Mouse (Mus musculus) CH12.LX (cell line): ENCODE measurements around the gene Mettl23. TPM values are rescaled to one million over a fixed set of nuclear protein-coding genes. Genes with fewer than 3 reads are reported as not detected.

Experiments used
- DNase-seq: peaks from one replicate; pipeline ENCODE4 v3.0.0-alpha.2; 2013; ENCODE audit errors: extremely low read depth
- H3K27ac ChIP-seq: 2 replicates; pipeline ENCODE4 v1.5.1; 2012; ENCODE audit warnings: low read depth, mild to moderate bottlenecking, control low read depth, moderate library complexity; ENCODE audit not compliant: insufficient read depth
- H3K27me3 ChIP-seq: replicated peaks from 2 replicates; pipeline ENCODE3; 2012; ENCODE audit warnings: inconsistent platforms
- H3K36me3 ChIP-seq, 2 experiments: replicated peaks in 1 of 2; 2 replicates each; pipeline versions ENCODE3 to v1.6.1; 2012; ENCODE audit warnings: inconsistent platforms in 1 of 2, low read length in 1 of 2, mild to moderate bottlenecking in 1 of 2, mixed read lengths in 1 of 2, moderate library complexity in 1 of 2; ENCODE audit not compliant: control insufficient read depth in 1 of 2, insufficient read depth in 1 of 2
- H3K4me1 ChIP-seq, 2 experiments: 2 replicates each; pipeline ENCODE4 v1.6.1; 2012; ENCODE audit warnings: inconsistent platforms in 1 of 2, moderate library complexity in 1 of 2; ENCODE audit not compliant: insufficient read depth in 2 of 2, control insufficient read depth in 1 of 2
- H3K4me2 ChIP-seq: 2 replicates; pipeline ENCODE4 v1.6.1; 2012; ENCODE audit warnings: low read depth, mild to moderate bottlenecking, control low read depth; ENCODE audit not compliant: poor library complexity, insufficient read depth, severe bottlenecking
- H3K4me3 ChIP-seq, 3 experiments: fragments of 150-350 bp in 1 of 3; sonication (generic) in 1 of 3; replicated peaks in 1 of 3; 2 replicates each; pipeline versions ENCODE3 to v1.5.1; 2011 to 2012; ENCODE audit warnings: low read depth in 2 of 3, low read length in 2 of 3, mild to moderate bottlenecking in 2 of 3, moderate library complexity in 2 of 3, control low read depth in 1 of 3, improper control_type of control experiment in 1 of 3, inconsistent platforms in 1 of 3, mixed read lengths in 1 of 3; ENCODE audit not compliant: poor library complexity in 1 of 3
- H3K79me2 ChIP-seq: replicated peaks from 2 replicates; pipeline ENCODE4 v1.6.1; 2012; ENCODE audit warnings: mild to moderate bottlenecking, moderate library complexity; ENCODE audit not compliant: control insufficient read depth, poor library complexity, insufficient read depth, severe bottlenecking; ENCODE audit errors: extremely low read depth
- H3K9ac ChIP-seq: 2 replicates; pipeline ENCODE4 v1.6.1; 2012; ENCODE audit warnings: low read depth, mild to moderate bottlenecking, control low read depth, moderate library complexity; ENCODE audit not compliant: insufficient read depth
- H3K9me3 ChIP-seq: replicated peaks from 2 replicates; pipeline ENCODE3; 2012; ENCODE audit warnings: low read length, inconsistent platforms, mixed read lengths
- CHD1 ChIP-seq: IDR thresholded peaks from 2 replicates; pipeline ENCODE4 v1.6.1; 2012; ENCODE audit warnings: low read depth, low read length, improper control_type of control experiment, inconsistent platforms
- CHD2 ChIP-seq: IDR thresholded peaks from 2 replicates; pipeline ENCODE4 v1.6.1; 2011; ENCODE audit warnings: low read length, improper control_type of control experiment
- E2F4 ChIP-seq: IDR thresholded peaks from 2 replicates; pipeline ENCODE4 v1.6.1; 2011; ENCODE audit warnings: low read depth, low read length, improper control_type of control experiment; ENCODE audit not compliant: insufficient replicate concordance
- ETS1 ChIP-seq: conservative IDR thresholded peaks from 2 replicates; pipeline ENCODE4 v1.6.1; 2012; ENCODE audit warnings: low read depth, mild to moderate bottlenecking, inconsistent platforms, low read length, improper control_type of control experiment, moderate library complexity
- HCFC1 ChIP-seq: IDR thresholded peaks from 2 replicates; pipeline ENCODE4 v1.6.1; 2012; ENCODE audit warnings: low read depth, mild to moderate bottlenecking, inconsistent platforms, low read length, improper control_type of control experiment
- IRF4 ChIP-seq: IDR thresholded peaks from 2 replicates; pipeline ENCODE4 v1.6.1; 2014; ENCODE audit warnings: low read depth, mild to moderate bottlenecking, inconsistent platforms, low read length, improper control_type of control experiment
- JUND ChIP-seq: conservative IDR thresholded peaks from 2 replicates; pipeline ENCODE4 v1.6.1; 2011; ENCODE audit warnings: low read depth, low read length, improper control_type of control experiment
- MAX ChIP-seq: IDR thresholded peaks from 2 replicates; pipeline ENCODE4 v1.6.1; 2011; ENCODE audit warnings: low read length, improper control_type of control experiment
- NRF1 ChIP-seq: IDR thresholded peaks from 2 replicates; pipeline ENCODE4 v1.6.1; 2014; ENCODE audit warnings: low read depth, mild to moderate bottlenecking, inconsistent platforms, low read length, improper control_type of control experiment, moderate library complexity
- PAX5 ChIP-seq: IDR thresholded peaks from 2 replicates; pipeline ENCODE4 v1.6.1; 2012; ENCODE audit warnings: low read length, inconsistent platforms, mixed read lengths
- POLR2A ChIP-seq: IDR thresholded peaks from 2 replicates; pipeline ENCODE4 v1.6.1; 2011; ENCODE audit warnings: low read depth, mild to moderate bottlenecking, improper control_type of control experiment, low read length
- RAD21 ChIP-seq: IDR thresholded peaks from 2 replicates; pipeline ENCODE4 v1.6.1; 2011; ENCODE audit warnings: low read depth, mild to moderate bottlenecking, low read length, improper control_type of control experiment, moderate library complexity
- SMC3 ChIP-seq: IDR thresholded peaks from 2 replicates; pipeline ENCODE4 v1.6.1; 2011; ENCODE audit warnings: low read depth, low read length, improper control_type of control experiment
- UBTF ChIP-seq: IDR thresholded peaks from 2 replicates; pipeline ENCODE4 v1.6.1; 2012; ENCODE audit warnings: low read depth, mild to moderate bottlenecking, inconsistent platforms, low read length, improper control_type of control experiment, moderate library complexity
- USF1 ChIP-seq: IDR thresholded peaks from 2 replicates; pipeline ENCODE4 v1.6.1; 2014; ENCODE audit warnings: low read depth, mild to moderate bottlenecking, inconsistent platforms, low read length, improper control_type of control experiment
- ZKSCAN1 ChIP-seq: IDR thresholded peaks from 2 replicates; pipeline ENCODE4 v1.6.1; 2012; ENCODE audit warnings: low read depth, inconsistent platforms, low read length, improper control_type of control experiment, borderline replicate concordance
- ZMIZ1 ChIP-seq: IDR thresholded peaks from 2 replicates; pipeline ENCODE4 v1.6.1; 2012; ENCODE audit warnings: low read depth, mild to moderate bottlenecking, inconsistent platforms, low read length, improper control_type of control experiment
- dilution Hi-C: fragments of 300-500 bp; cut with MboI; formaldehyde crosslinking; loops from 2 replicates; pipeline ENCODE4 v1.14.3; 2020; ENCODE audit warnings: low sequenced_read_pairs; ENCODE audit not compliant: extremely low pct_unique_long_range_greater_than_20kb, extremely low pct_ligation_motif_present
- in situ Hi-C: fragments of 300-500 bp; cut with MboI; formaldehyde crosslinking; loops from 3 replicates; pipeline ENCODE4 v1.14.3; 2019; ENCODE audit warnings: low sequenced_read_pairs, low pct_ligation_motif_present, low pct_unique_long_range_greater_than_20kb, mixed read lengths
- polyA plus RNA-seq: library from polyadenylated mRNA; unstranded; fragments of >175 nt; gene quantifications from 2 replicates; pipeline ENCODE4 v1.2.1, GENCODE M21; 2012; ENCODE audit warnings: low read depth; ENCODE audit not compliant: insufficient read length
- total RNA-seq, 2 experiments: library from RNA; depleted of rRNA; stranded (reverse); fragments of 300-350 nt in 1 of 2; fragments of >200 nt in 1 of 2; gene quantifications; 2 replicates each; pipeline ENCODE4 v1.2.3; 2012 to 2014

Gene Mettl23
- total and polyA plus RNA-seq, 3 experiments: 44.5 to 64.9 (median 63.7) TPM

DNA sequence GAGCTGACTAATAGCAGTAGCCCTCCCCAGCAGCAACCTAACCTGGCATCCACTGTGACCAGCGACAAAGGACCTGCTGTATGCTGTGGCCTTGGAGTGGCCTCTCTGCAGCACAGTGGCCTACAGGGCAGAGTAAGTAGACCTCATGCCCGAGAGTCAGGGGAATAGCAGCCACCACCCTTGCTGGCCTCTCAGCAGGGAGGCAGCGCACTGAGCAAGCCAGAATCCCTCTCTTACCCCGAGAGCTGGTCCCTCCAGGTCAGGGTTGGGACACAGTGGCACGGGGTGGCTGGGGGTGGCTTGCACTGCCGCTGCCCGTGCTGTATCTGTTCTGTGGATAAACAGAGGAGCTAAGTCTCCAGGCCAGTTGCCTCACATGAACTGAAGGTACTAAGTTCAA lies 3.5 kb upstream of the Mettl23 start:
- H3K27me3 ChIP-seq: no peaks in the 10 kb centered on the region
- dilution Hi-C loops: no loop called here
- H3K36me3 ChIP-seq: peaks cover 61 to 70% of the 10 kb centered on the region in 2 experiments
- in situ Hi-C loops: no loop called here
- no peaks in the 10 kb centered on the region for H3K9me3 ChIP-seq
- H3K4me2 ChIP-seq: no peak overlapping the region
- no peak overlapping the region for H3K27ac ChIP-seq
- H3K9ac ChIP-seq: no peak overlapping the region
- H3K4me1 ChIP-seq: peaks cover 10 to 39% of the 10 kb centered on the region in 2 experiments; a peak in 3 of 4 replicates
- peaks cover 34% of the 10 kb centered on the region for H3K79me2 ChIP-seq
- H3K4me3 ChIP-seq: no peak overlapping the region
- DNase-seq: no peak
- TF ChIP-seq PAX5 (no peak), USF1 (no peak)
- TF ChIP-seq, all 38 proteins: peak for 0

DNA sequence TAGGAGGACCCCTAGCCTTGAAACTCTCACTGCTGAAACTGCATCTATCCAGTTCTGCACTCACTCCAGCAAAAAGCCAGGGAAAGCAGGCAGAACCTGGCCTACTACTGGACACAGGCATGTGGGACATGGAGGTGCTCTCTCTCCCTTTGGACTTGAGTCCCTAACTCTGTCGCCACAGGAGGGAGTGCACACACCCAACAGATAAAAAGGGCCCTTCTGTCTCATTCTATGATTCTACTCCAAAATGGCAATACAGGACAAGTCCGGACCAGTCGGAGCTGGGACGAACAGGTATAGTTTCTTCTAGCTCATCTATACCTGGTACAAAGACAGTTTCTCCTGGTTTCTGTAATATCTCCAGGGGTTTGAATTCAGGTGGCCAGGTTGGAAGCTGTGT lies 2.3 kb upstream of the Mettl23 start:
- TF ChIP-seq ZKSCAN1: no peak
- no peak for TF ChIP-seq RAD21
- TF ChIP-seq CHD1: no peak
- TF ChIP-seq NRF1: no peak
- no peak for TF ChIP-seq IRF4
- no peak for TF ChIP-seq MAX
- no peak for TF ChIP-seq ZMIZ1
- no peak for TF ChIP-seq JUND
- TF ChIP-seq E2F4: no peak
- TF ChIP-seq CHD2: no peak
- no peak for TF ChIP-seq HCFC1
- no peak for TF ChIP-seq SMC3
- TF ChIP-seq UBTF: no peak
- no peak for TF ChIP-seq POLR2A
- TF ChIP-seq ETS1: no peak
- Histone ChIP-seq H3K9me3 (no peaks in the 10 kb centered on the region), H3K4me1 (peaks cover 10 to 50% of the 10 kb centered on the region in 2 experiments; a peak in 3 of 4 replicates), H3K9ac (no peak overlapping the region), H3K36me3 (peaks cover 50 to 62% of the 10 kb centered on the region in 2 experiments), H3K4me3 (peak overlapping the region in 1 of 3 experiments; percentile 10), H3K27me3 (no peaks in the 10 kb centered on the region), H3K4me2 (no peak overlapping the region), H3K27ac (no peak overlapping the region), H3K79me2 (peaks cover 43% of the 10 kb centered on the region)
- no peak for DNase-seq
- in situ Hi-C loops: no loop called here
- dilution Hi-C loops: no loop called here
